Mouse (Mus musculus) embryonic facial prominence, embryonic 15.5 days (tissue): ENCODE measurements around the gene Map4k4. TPM values are rescaled to one million over a fixed set of nuclear protein-coding genes. Genes with fewer than 3 reads are reported as not detected.
A peak's percentile ranks its signal among the peaks of the same experiment; 100 is the strongest.

ENCODE experiments used
- ATAC-seq: fragments of 200-750 bp; cut with Nextera tagmentation; 2 replicates; pipeline ENCODE4 v1.8.0; 2017; ENCODE audit warnings: low read depth, moderate TSS enrichment; ENCODE audit not compliant: insufficient number of reproducible peaks, low FRiP score, low TSS enrichment
- H3K27ac ChIP-seq: fragments of 300-500 bp; sonication (generic); replicated peaks from 2 replicates; pipeline ENCODE4 v1.5.1; 2015; ENCODE audit warnings: mild to moderate bottlenecking, inconsistent platforms
- H3K27me3 ChIP-seq: fragments of 300-500 bp; sonication (generic); 2 replicates; pipeline ENCODE4 v1.6.1; 2015; ENCODE audit warnings: inconsistent platforms
- H3K36me3 ChIP-seq: fragments of 300-500 bp; sonication (generic); 2 replicates; pipeline ENCODE4 v1.6.1; 2015; ENCODE audit warnings: mild to moderate bottlenecking, inconsistent platforms
- H3K4me1 ChIP-seq: fragments of 300-500 bp; sonication (generic); 2 replicates; pipeline ENCODE4 v1.6.1; 2015; ENCODE audit warnings: inconsistent platforms
- H3K4me2 ChIP-seq: fragments of 300-500 bp; sonication (generic); replicated peaks from 2 replicates; pipeline ENCODE4 v1.6.1; 2015; ENCODE audit warnings: mild to moderate bottlenecking, inconsistent platforms
- H3K4me3 ChIP-seq: fragments of 300-500 bp; sonication (generic); replicated peaks from 2 replicates; pipeline ENCODE4 v1.5.1; 2015; ENCODE audit warnings: mild to moderate bottlenecking, inconsistent platforms
- H3K9ac ChIP-seq: fragments of 300-500 bp; sonication (generic); 2 replicates; pipeline ENCODE4 v1.6.1; 2015; ENCODE audit warnings: inconsistent platforms
- H3K9me3 ChIP-seq: fragments of 300-500 bp; sonication (generic); replicated peaks from 2 replicates; pipeline ENCODE4 v1.6.1; 2016; ENCODE audit warnings: inconsistent platforms
- WGBS: fragments of 180-500 bp; shearing (Covaris S2); methylation state at CpG from one replicate; pipeline ENCODE4 v1.1.7; 2015; 5-methylcytosine and 5-hydroxymethylcytosine counted together
- polyA plus RNA-seq: library from polyadenylated mRNA; unstranded; fragments of >200 nt; fragmentation: Nextera tagmentation; extraction: Ambion mirVana; gene quantifications from 2 replicates; pipeline ENCODE4 v1.2.1, GENCODE M21; 2015

Map4k4 gene
- polyA plus RNA-seq, 1 experiment from 2014 or later: 34.4 TPM

DNA sequence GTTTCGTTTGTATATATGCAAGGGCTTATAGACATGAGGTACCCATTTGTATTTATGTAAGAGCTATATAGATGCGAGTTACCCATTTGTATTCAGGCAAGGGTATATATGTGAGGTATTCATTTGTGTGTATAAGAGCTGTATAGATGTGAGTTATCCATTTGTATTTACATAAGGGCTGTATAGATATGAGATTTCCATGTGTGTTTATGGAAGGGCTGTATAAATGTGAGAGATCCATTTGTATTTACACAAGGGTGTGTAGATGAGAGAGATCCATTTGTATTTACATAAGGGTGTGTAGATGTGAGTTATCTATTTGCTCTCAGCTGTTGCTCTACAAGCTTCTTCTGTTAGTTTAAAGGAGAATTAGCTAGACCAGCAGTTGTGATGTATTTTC lies 63.7 kb downstream of the Map4k4 start:
- H3K4me3 ChIP-seq: no peak overlapping the region
- peaks cover 66% of the 10 kb centered on the region for H3K4me1 ChIP-seq
- 0 out of 2 replicates have a peak, but pooled peaks cover 4% of the 10 kb centered on the region for H3K36me3 ChIP-seq
- 72% methylated on average over 2 of the region's 2 CpGs for WGBS
- no peaks in the 10 kb centered on the region for H3K9me3 ChIP-seq
- no peaks in the 10 kb centered on the region for H3K27me3 ChIP-seq
- no peak overlapping the region for H3K27ac ChIP-seq
- H3K4me2 ChIP-seq: no peak overlapping the region
- H3K9ac ChIP-seq: no peak overlapping the region
- no peak for ATAC-seq

GRCm38 (mm10) chr1:39965461-39965860 lies 64.7 kb downstream of the Map4k4 start:
- no peak overlapping the region for H3K9ac ChIP-seq
- WGBS: 45% methylated on average over 3 of the region's 3 CpGs
- no peak for ATAC-seq
- no peaks in the 10 kb centered on the region for H3K9me3 ChIP-seq
- peaks cover 69% of the 10 kb centered on the region for H3K4me1 ChIP-seq
- no peak overlapping the region for H3K4me2 ChIP-seq
- H3K27me3 ChIP-seq: no peaks in the 10 kb centered on the region
- H3K4me3 ChIP-seq: no peak overlapping the region
- H3K27ac ChIP-seq: peak overlapping the region; percentile 52; the same call in 1 of the 2 replicates
- 0 out of 2 replicates have a peak, but pooled peaks cover 4% of the 10 kb centered on the region for H3K36me3 ChIP-seq

GRCm38 (mm10) chr1:39968999-39969398 lies 68.3 kb downstream of the Map4k4 start:
- no peak for ATAC-seq
- Histone ChIP-seq H3K9me3 (no peaks in the 10 kb centered on the region), H3K4me3 (no peak overlapping the region), H3K36me3 (no peaks in the 10 kb centered on the region), H3K27ac (peak overlapping the region; percentile 48; the same call in 1 of the 2 replicates), H3K4me2 (no peak overlapping the region), H3K27me3 (no peaks in the 10 kb centered on the region), H3K4me1 (peaks cover 49% of the 10 kb centered on the region), H3K9ac (no peak overlapping the region)
- WGBS: 38% methylated on average over 7 of the region's 7 CpGs

DNA sequence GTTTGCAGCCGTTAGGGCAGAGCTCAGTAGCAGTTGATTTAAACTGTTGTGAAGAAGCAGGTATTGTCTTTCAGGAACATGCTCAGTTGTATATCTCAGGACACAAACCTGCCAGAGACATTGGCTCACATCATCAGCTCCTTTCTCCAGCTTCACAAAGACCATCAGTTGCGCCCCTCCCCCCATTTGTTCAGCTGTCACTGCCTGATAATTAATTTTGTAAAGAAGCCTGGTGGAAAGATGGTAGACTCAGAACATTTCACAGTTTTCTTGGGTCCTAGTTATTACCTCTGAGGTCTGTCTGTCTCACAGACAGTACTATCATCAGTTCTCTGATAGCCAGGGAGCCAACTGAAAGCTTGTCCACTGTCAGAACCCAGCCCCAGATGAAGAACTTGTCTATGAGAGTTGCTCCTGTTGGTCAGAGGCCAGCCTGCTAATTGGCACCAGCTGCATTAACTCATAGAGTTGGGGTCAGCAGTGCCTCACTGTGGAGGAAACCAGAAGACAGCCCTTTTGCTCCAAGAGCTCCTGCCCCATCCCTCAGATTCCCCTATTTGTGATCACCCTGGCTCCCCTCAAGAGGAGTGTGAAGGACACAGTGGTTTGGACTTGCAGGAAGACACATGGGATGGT lies 69.2 kb downstream of the Map4k4 start:
- Histone ChIP-seq H3K4me1 (peaks cover 42% of the 10 kb centered on the region), H3K4me2 (no peak overlapping the region), H3K36me3 (no peaks in the 10 kb centered on the region), H3K4me3 (no peak overlapping the region), H3K27ac (no peak overlapping the region), H3K9me3 (no peaks in the 10 kb centered on the region), H3K27me3 (no peaks in the 10 kb centered on the region), H3K9ac (no peak overlapping the region)
- no peak for ATAC-seq
- WGBS: 61% methylated on average over 2 of the region's 2 CpGs

DNA sequence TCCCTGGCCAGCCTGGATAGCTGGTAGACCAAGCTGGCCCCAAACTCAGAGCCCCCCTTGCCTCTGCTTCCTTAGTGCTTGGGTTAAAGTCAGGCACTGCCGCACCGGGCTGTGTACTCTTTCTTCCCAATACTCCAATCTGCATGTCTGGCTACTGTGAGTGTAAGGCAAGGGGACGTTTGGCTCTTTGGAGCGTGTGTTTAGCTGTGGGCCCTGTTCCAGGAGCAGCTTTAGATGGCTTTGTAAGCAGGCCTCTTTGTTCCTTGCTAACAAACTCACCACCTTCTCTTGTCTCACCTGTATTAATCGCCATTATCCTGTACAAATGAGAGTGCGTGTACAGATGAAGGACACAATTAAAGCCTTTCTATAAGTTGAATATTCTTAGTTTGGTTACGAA lies 71.7 kb downstream of the Map4k4 start:
- Histone ChIP-seq H3K4me3 (no peak overlapping the region), H3K4me1 (peaks cover 33% of the 10 kb centered on the region), H3K27me3 (no peaks in the 10 kb centered on the region), H3K36me3 (peaks cover 5% of the 10 kb centered on the region), H3K27ac (no peak overlapping the region), H3K4me2 (no peak overlapping the region), H3K9ac (no peak overlapping the region), H3K9me3 (no peaks in the 10 kb centered on the region)
- no peak for ATAC-seq
- WGBS: 69% methylated on average over 7 of the region's 7 CpGs

DNA sequence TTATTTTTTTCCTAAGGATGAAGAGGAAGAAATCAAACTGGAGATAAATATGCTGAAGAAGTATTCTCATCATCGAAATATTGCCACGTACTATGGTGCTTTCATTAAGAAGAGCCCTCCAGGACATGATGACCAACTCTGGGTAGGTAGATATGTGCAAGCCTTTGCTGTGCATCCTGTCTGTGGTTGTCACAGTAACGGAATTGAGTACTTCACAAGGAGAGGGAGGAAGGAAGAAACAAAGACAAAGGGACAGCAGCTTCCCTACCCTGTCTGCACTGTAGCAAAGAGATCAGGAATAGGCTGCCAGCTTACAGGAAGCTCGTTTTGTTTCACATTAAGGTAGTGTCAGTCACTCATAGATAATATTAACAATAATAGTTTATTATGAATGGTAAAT lies 73.2 kb downstream of the Map4k4 start:
- Histone ChIP-seq H3K4me2 (no peak overlapping the region), H3K9ac (no peak overlapping the region), H3K9me3 (no peaks in the 10 kb centered on the region), H3K4me1 (peaks cover 24% of the 10 kb centered on the region), H3K27me3 (no peaks in the 10 kb centered on the region), H3K27ac (no peak overlapping the region), H3K36me3 (peaks cover 17% of the 10 kb centered on the region), H3K4me3 (no peak overlapping the region)
- WGBS: 88% methylated on average over 4 of the region's 4 CpGs
- ATAC-seq: no peak

GRCm38 (mm10) chr1:39975005-39975404 lies 74.3 kb downstream of the Map4k4 start:
- WGBS: 80% methylated on average over 2 of the region's 2 CpGs
- H3K9me3 ChIP-seq: no peaks in the 10 kb centered on the region
- H3K4me2 ChIP-seq: no peak overlapping the region
- peaks cover 26% of the 10 kb centered on the region for H3K36me3 ChIP-seq
- peaks cover 20% of the 10 kb centered on the region for H3K4me1 ChIP-seq
- ATAC-seq: no peak
- H3K27ac ChIP-seq: no peak overlapping the region
- H3K4me3 ChIP-seq: no peak overlapping the region
- no peaks in the 10 kb centered on the region for H3K27me3 ChIP-seq
- H3K9ac ChIP-seq: no peak overlapping the region

DNA sequence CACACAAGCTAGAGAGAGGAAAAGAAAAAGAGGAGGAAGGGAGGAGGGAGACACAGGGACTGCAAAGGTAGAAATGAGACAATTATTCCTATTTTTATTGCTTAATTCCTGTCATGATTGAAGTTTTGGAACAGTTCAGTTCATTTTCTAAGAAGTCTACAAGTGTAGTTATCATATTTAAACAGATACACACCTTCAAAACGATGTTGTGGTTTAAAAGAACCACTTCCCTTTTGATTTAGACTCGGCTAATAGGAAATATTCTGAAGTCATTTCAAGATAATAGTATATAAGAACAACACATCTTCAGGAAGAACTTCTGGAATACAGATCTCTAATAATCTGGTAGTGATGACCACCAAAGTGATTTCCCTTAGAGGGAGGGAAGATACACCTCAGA lies 75.4 kb downstream of the Map4k4 start:
- H3K27ac ChIP-seq: no peak overlapping the region
- peaks cover 36% of the 10 kb centered on the region for H3K36me3 ChIP-seq
- H3K4me2 ChIP-seq: no peak overlapping the region
- no peaks in the 10 kb centered on the region for H3K9me3 ChIP-seq
- peaks cover 20% of the 10 kb centered on the region; the same call in 1 of the 2 replicates for H3K4me1 ChIP-seq
- H3K9ac ChIP-seq: no peak overlapping the region
- WGBS: 77% methylated on average over 2 of the region's 2 CpGs
- H3K27me3 ChIP-seq: no peaks in the 10 kb centered on the region
- no peak overlapping the region for H3K4me3 ChIP-seq
- ATAC-seq: no peak

DNA sequence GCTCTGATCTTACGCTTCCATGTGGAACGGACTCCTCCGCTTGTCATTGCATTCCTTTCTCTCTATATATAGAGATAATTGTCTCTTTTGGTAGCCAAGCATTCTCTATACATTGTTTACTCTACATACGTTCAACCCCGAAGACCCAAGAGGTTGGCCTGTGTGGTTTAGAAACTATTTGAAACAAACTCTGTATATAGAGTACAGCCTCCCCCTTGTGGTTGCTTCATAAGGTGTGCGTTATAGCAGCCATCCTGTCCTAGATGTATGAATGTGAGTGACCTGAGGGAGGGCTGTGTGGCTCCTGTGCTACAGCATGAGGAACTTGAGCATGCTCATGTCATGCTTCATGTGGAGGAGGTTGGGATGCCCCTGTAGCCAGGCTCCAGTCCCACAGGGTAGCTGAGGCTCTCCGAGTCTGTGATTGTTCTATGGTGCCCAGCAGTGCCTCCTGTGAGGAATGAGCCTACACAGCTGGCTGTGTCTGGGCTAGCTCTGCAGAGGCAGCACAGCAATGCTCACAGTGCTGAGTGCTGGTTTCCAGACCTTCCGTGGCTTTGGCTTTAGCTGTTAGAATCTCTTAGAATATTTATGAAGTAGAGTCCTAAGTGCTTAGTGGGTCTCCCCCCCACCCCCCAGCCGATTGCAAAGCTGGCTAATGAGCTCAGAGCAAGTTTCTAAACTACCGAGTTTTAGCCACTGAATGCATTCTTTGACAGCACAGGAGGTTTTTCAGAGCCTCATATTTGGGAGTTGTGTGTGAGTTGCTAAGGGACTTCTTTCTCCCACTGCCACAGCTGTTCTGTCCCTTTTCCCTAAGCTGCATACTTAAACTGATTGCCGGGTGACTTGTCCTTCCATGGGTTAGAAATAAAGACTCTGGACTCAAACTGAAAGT lies 76.4 kb downstream of the Map4k4 start:
- Histone ChIP-seq H3K27me3 (no peaks in the 10 kb centered on the region), H3K36me3 (peaks cover 46% of the 10 kb centered on the region), H3K9me3 (no peaks in the 10 kb centered on the region), H3K4me3 (no peak overlapping the region), H3K4me1 (peaks cover 20% of the 10 kb centered on the region; the same call in 1 of the 2 replicates), H3K27ac (no peak overlapping the region), H3K9ac (no peak overlapping the region), H3K4me2 (no peak overlapping the region)
- 0 out of 2 replicates have a peak, but pooled peaks have one; percentile 44 for ATAC-seq
- 58% methylated on average over 11 of the region's 11 CpGs for WGBS

DNA sequence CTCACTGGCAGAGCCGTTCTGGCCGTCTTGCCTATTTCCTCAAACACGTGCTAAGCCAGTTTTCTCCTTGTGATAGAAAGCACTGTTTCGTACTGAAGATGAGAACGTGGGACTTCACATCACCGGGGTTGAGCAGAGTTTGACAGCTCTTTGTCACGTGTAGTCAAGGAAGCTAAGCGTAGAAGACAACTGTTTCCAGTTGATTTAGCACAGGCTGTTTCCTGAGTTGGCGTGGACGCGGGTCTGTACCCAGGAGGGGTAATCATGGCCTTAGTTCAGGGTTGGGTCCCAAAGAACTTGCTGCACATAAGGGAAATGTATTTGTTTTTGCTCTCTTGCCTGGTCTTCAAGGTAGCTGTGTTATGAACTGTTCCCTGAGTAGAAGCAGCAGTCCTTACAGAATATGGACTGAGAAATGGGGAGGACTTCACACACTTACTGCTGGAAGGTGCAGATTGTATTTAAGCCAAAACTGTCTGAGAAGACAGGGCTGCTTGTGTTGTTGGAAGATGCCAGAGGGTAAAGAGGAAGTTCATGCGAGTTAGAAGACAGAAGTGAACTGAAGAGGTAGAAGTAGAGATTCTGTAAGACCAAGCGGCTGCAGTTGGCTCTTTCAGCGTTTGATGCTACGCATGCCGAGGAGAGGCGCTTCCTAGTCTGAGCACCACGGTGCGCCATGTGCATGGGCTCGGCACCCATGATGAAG lies 78.2 kb downstream of the Map4k4 start:
- ATAC-seq: no peak
- Histone ChIP-seq H3K36me3 (peaks cover 57% of the 10 kb centered on the region), H3K4me2 (no peak overlapping the region), H3K4me1 (peaks cover 22% of the 10 kb centered on the region; the same call in 1 of the 2 replicates), H3K9ac (no peak overlapping the region), H3K27ac (no peak overlapping the region), H3K4me3 (no peak overlapping the region), H3K9me3 (no peaks in the 10 kb centered on the region), H3K27me3 (no peaks in the 10 kb centered on the region)
- 77% methylated on average over 20 of the region's 20 CpGs for WGBS
